Mouse (Mus musculus) adrenal gland, postnatal 10 days (tissue): ENCODE measurements around the gene Adcy5. TPM values are rescaled to one million over a fixed set of nuclear protein-coding genes. Genes with fewer than 3 reads are reported as not detected.

Source experiments
- DNase-seq: peaks from one replicate; pipeline ENCODE4 v3.0.0; 2021; ENCODE audit warnings: mixed read lengths
- total RNA-seq, 2 experiments: library from RNA; stranded (reverse); gene quantifications; 2 replicates each; pipeline ENCODE4 v1.2.3; 2021

Gene Adcy5
- total RNA-seq, 2 experiments from 2014 or later: 6.6 to 9.0 TPM

- DNase-seq: no peak
Observed at GRCm38 (mm10) chr16:35319335-35319734, 164.7 kb downstream of the Adcy5 start.

GRCm38 (mm10) chr16:35319773-35320172, 165.1 kb downstream of the Adcy5 start:
- no peak for DNase-seq

- no peak for DNase-seq
Observed at GRCm38 (mm10) chr16:35330451-35330850, 175.8 kb downstream of the Adcy5 start.

Other genes starting within 250 kb of the Adcy5 start
- 10 to 100 TPM; 33.2 to 50.3 TPM for gene Hacd2, start 132.4 kb upstream of the Adcy5 start, total RNA-seq
- 10 to 100 TPM; 22.8 to 27.8 TPM for gene Sec22a, start 209.0 kb downstream of the Adcy5 start, total RNA-seq